ENCODE assay signal across 7 mouse cellular contexts in genomic region chr19:45017909-45018308, GRCm38 (mm10). TPM values are rescaled to one million over a fixed set of nuclear protein-coding genes. Genes with fewer than 3 reads are reported as not detected.
A peak's percentile ranks its signal among the peaks of the same experiment; 100 is the strongest.
DNase-seq lines count a peak whose midpoint lies in the region; ATAC-seq lines count a peak whose summit lies in the region.

No protein-coding gene starts in this region.

- peak; percentile 88 for DNase-seq in adrenal gland, adult 8-10 months
- peak; percentile 71 for DNase-seq in embryo, embryonic 10 days (ENCODE audit: low spot score)
- DNase-seq in kidney, adult 11 months = peak; percentile 89
- peak; percentile 91 for DNase-seq in midbrain, embryonic 14.5 days
- peak; percentile 65 for DNase-seq in splenic B cell, adult 2 months (ENCODE audit: low read depth, low spot score)

- peak overlapping the region; percentile 93 for H3K9ac ChIP-seq in limb, embryonic 12.5 days (replicated peaks)
- H3K9ac ChIP-seq in midbrain, embryonic 14.5 days (replicated peaks; ENCODE audit: low read length) = peak overlapping the region; percentile 75

- peak overlapping the region; percentile 83 for H3K4me2 ChIP-seq in limb, embryonic 12.5 days
- peak overlapping the region; percentile 90 for H3K4me2 ChIP-seq in midbrain, embryonic 14.5 days (ENCODE audit: low read length)

- H3K27me3 ChIP-seq in limb, embryonic 12.5 days = no peaks in the 10 kb centered on the region
- no peaks in the 10 kb centered on the region for H3K27me3 ChIP-seq in midbrain, embryonic 14.5 days (ENCODE audit: control insufficient read depth, insufficient read depth, low read length)
- no peaks in the 10 kb centered on the region; the same call in 1 of the 2 replicates for H3K27me3 ChIP-seq in splenic B cell, adult 2 months (ENCODE audit: control insufficient read depth, insufficient read depth, low read length, poor library complexity, severe bottlenecking)

- no peaks in the 10 kb centered on the region for H3K9me3 ChIP-seq in limb, embryonic 12.5 days
- no peaks in the 10 kb centered on the region for H3K9me3 ChIP-seq in midbrain, embryonic 14.5 days (ENCODE audit: control insufficient read depth, low read length)

- H3K27ac ChIP-seq in limb, embryonic 12.5 days = peak overlapping the region; percentile 98
- H3K27ac ChIP-seq in midbrain, embryonic 14.5 days (replicated peaks; ENCODE audit: low read depth, low read length) = peak overlapping the region; percentile 95

- ATAC-seq in granulocyte monocyte progenitor cell, adult 5-6 weeks (replicated peaks; ENCODE audit: poor library complexity, severe bottlenecking) = peak; percentile 42
- peak; percentile 49 for ATAC-seq in limb, embryonic 12.5 days (ENCODE audit: insufficient number of reproducible peaks, insufficient read depth, low FRiP score, low TSS enrichment, low read depth)
- peak; percentile 71 for ATAC-seq in midbrain, embryonic 14.5 days (ENCODE audit: low FRiP score, low TSS enrichment)

- peaks cover 25% of the 10 kb centered on the region for H3K36me3 ChIP-seq in limb, embryonic 12.5 days
- peaks cover 4% of the 10 kb centered on the region for H3K36me3 ChIP-seq in midbrain, embryonic 14.5 days (ENCODE audit: control insufficient read depth, insufficient read depth, low read length)
- no peaks in the 10 kb centered on the region for H3K36me3 ChIP-seq in splenic B cell, adult 2 months (ENCODE audit: control insufficient read depth, insufficient read depth, low read length, poor library complexity, severe bottlenecking)

- H3K4me3 ChIP-seq in limb, embryonic 12.5 days (replicated peaks) = peak overlapping the region; percentile 75
- H3K4me3 ChIP-seq in midbrain, embryonic 14.5 days (replicated peaks; ENCODE audit: low read depth, low read length) = peak overlapping the region; percentile 63

- peaks cover 69% of the 10 kb centered on the region for H3K4me1 ChIP-seq in limb, embryonic 12.5 days (replicated peaks)
- H3K4me1 ChIP-seq in midbrain, embryonic 14.5 days (ENCODE audit: control insufficient read depth, insufficient read depth, low read length) = peaks cover 51% of the 10 kb centered on the region

- under 1% methylated on average over 45 of the region's 48 CpGs for WGBS in limb, embryonic 12.5 days
- WGBS in midbrain, embryonic 14.5 days = under 1% methylated on average over 46 of the region's 48 CpGs

RNA-seq across cellular contexts. Expression of gene Lzts2, which starts 3.7 kb away (rescaled TPM):
- 100 to 1,000 TPM; 100 to 121 (median 110) TPM for total RNA-seq in adrenal gland, adult 8-10 months (2022)
- 4.9 and 7.9 TPM in 2 replicates for total RNA-seq in granulocyte monocyte progenitor cell, adult 5-6 weeks (2014; fragmentation: Nextera tagmentation)
- total RNA-seq in granulocyte monocyte progenitor cell, adult 5-6 weeks (2017) = 6.9 and 9.9 TPM in 2 replicates
- polyA plus RNA-seq in limb, embryonic 12.5 days (2016; fragmentation: Nextera tagmentation; extraction: Ambion mirVana) = 105 TPM in 2 replicates
- polyA plus RNA-seq in midbrain, embryonic 14.5 days (2014; fragmentation: Nextera tagmentation; extraction: Ambion mirVana) = 16.1 and 21.5 TPM in 2 replicates

RNA-seq across cellular contexts. Expression of gene Mrpl43, which starts 11.7 kb away (rescaled TPM):
- 10 to 100 TPM; 44.2 to 57.9 (median 48.4) TPM for total RNA-seq in adrenal gland, adult 8-10 months (2022)
- 41.8 and 53.7 TPM in 2 replicates for total RNA-seq in granulocyte monocyte progenitor cell, adult 5-6 weeks (2014; fragmentation: Nextera tagmentation)
- total RNA-seq in granulocyte monocyte progenitor cell, adult 5-6 weeks (2017) = 35.5 and 37.9 TPM in 2 replicates
- 77.5 and 78.5 TPM in 2 replicates for polyA plus RNA-seq in limb, embryonic 12.5 days (2016; fragmentation: Nextera tagmentation; extraction: Ambion mirVana)
- polyA plus RNA-seq in midbrain, embryonic 14.5 days (2014; fragmentation: Nextera tagmentation; extraction: Ambion mirVana) = 77.8 and 92.4 TPM in 2 replicates

RNA-seq across cellular contexts. Expression of gene Twnk, which starts 12.4 kb away (rescaled TPM):
- 10 to 100 TPM; 34.8 to 40.2 (median 37.5) TPM for total RNA-seq in adrenal gland, adult 8-10 months (2022)
- total RNA-seq in granulocyte monocyte progenitor cell, adult 5-6 weeks (2014; fragmentation: Nextera tagmentation) = 27.9 and 30.2 TPM in 2 replicates
- 20.1 and 23.0 TPM in 2 replicates for total RNA-seq in granulocyte monocyte progenitor cell, adult 5-6 weeks (2017)
- polyA plus RNA-seq in limb, embryonic 12.5 days (2016; fragmentation: Nextera tagmentation; extraction: Ambion mirVana) = 27.8 and 27.9 TPM in 2 replicates
- polyA plus RNA-seq in midbrain, embryonic 14.5 days (2014; fragmentation: Nextera tagmentation; extraction: Ambion mirVana) = 9.7 and 10.3 TPM in 2 replicates

RNA-seq across cellular contexts. Expression of gene Pdzd7, which starts 27.6 kb away (rescaled TPM):
- total RNA-seq in adrenal gland, adult 8-10 months (2022) = under 1 TPM; 0.12 to 1.00 (median 0.56) TPM
- 0.24 TPM in 1 of 2 replicates, not detected in the other for total RNA-seq in granulocyte monocyte progenitor cell, adult 5-6 weeks (2014; fragmentation: Nextera tagmentation)
- not detected in 2 replicates for total RNA-seq in granulocyte monocyte progenitor cell, adult 5-6 weeks (2017)
- polyA plus RNA-seq in limb, embryonic 12.5 days (2016; fragmentation: Nextera tagmentation; extraction: Ambion mirVana) = 0.20 and 0.56 TPM in 2 replicates
- 2.4 and 2.8 TPM in 2 replicates for polyA plus RNA-seq in midbrain, embryonic 14.5 days (2014; fragmentation: Nextera tagmentation; extraction: Ambion mirVana)

RNA-seq across cellular contexts. Expression of gene Sema4g, which starts 29.0 kb away (rescaled TPM):
- total RNA-seq in adrenal gland, adult 8-10 months (2022) = 10 to 100 TPM in 2 of 4 experiments, 1 to 10 TPM in 2; 4.3 to 14.9 (median 10.2) TPM
- 0.43 TPM in 1 of 2 replicates, not detected in the other for total RNA-seq in granulocyte monocyte progenitor cell, adult 5-6 weeks (2014; fragmentation: Nextera tagmentation)
- total RNA-seq in granulocyte monocyte progenitor cell, adult 5-6 weeks (2017) = not detected in 2 replicates
- 6.5 and 6.9 TPM in 2 replicates for polyA plus RNA-seq in limb, embryonic 12.5 days (2016; fragmentation: Nextera tagmentation; extraction: Ambion mirVana)
- 17.6 and 18.6 TPM in 2 replicates for polyA plus RNA-seq in midbrain, embryonic 14.5 days (2014; fragmentation: Nextera tagmentation; extraction: Ambion mirVana)

Comparison
In these comparisons a context has a peak if more than half of its experiments do, and no peak if none do; other contexts are left out.
1. Peak in every context shown above with its lines: DNase-seq, ATAC-seq, H3K4me3 ChIP-seq and H3K27ac ChIP-seq.
2. RNA of gene Lzts2, which starts 3.7 kb away (total RNA-seq): 100 to 121 TPM in adrenal gland, adult 8-10 months; 4.9 to 9.9 TPM in granulocyte monocyte progenitor cell, adult 5-6 weeks; every median in the first group is over 4 times any median in the second.